Mouse (Mus musculus) adrenal gland, postnatal 10 days (tissue): ENCODE measurements around the gene Dhrs4. TPM values are rescaled to one million over a fixed set of nuclear protein-coding genes. Genes with fewer than 3 reads are reported as not detected.

Experiments
- DNase-seq: peaks from one replicate; pipeline ENCODE4 v3.0.0; 2021; ENCODE audit warnings: mixed read lengths
- total RNA-seq, 2 experiments: library from RNA; stranded (reverse); gene quantifications; 2 replicates each; pipeline ENCODE4 v1.2.3; 2021

The Dhrs4 gene
- total RNA-seq, 2 experiments from 2014 or later = 153 to 177 TPM

DNA sequence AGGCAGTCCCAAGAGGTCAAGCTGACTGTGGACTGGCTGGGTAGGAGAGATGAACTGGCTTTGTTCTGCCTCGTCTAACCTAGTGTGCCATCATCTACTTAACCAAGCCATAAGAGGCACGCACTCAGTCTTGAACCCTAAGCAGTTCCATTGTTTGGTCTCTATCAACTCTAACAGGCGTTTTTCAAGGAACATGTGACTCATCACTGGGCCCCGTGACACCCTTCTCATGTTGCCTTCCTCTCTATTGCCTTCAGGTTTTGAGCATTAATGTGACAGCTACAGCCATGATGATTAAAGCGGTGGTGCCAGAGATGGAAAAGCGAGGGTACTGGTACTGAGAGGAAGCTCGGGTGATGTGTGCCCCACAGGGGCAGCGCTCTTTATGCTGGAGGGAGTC lies 8.3 kb downstream of the Dhrs4 start:
- no peak for DNase-seq

DNA sequence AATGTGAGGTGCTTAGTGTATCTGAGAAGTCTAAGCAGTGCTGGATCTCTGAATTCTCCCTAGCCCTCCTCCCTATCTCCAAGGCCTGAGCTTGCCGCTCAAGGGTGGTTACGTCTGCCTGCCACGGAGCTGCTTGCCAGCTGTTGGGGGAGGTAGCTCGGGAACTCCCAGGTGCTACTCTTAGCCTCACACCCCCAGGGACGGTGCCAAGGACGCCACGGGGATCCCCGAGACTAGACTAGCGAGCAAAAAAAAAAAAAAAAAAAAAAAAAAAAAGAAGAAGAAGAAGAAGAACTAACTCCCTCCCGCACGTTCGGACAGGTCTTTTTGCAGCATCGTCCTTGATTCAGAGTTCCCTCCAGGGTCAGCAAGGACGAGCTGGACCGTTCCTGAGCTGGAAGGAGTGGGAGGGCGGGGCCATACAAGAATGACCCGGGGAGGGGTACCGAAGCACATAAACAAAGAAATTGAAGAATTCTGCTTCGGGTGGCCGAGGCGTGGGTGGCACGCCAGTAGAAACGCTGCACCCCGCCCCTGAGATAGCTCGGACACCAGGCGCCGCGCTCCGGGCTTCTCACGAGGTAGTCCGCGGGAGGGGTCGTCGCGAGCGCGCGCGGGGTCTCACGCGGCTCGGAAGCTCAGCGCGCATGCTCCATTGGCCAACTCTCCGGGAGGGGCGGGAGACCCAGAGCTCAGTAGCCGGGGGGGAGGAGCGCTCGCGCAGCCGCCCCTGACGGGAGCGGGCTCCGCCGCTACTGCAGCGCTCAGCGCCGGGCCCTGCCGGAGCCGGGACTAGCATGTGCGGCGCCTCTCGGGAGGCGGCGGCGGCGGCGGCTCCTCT lies 12.0 kb downstream of the Dhrs4 start, which contains the start of gene Carmil3:
Gene Carmil3 (plus strand): TSS at position 291 of the 841 bp plus-strand sequence.
- peak; percentile 78 for DNase-seq

DNA sequence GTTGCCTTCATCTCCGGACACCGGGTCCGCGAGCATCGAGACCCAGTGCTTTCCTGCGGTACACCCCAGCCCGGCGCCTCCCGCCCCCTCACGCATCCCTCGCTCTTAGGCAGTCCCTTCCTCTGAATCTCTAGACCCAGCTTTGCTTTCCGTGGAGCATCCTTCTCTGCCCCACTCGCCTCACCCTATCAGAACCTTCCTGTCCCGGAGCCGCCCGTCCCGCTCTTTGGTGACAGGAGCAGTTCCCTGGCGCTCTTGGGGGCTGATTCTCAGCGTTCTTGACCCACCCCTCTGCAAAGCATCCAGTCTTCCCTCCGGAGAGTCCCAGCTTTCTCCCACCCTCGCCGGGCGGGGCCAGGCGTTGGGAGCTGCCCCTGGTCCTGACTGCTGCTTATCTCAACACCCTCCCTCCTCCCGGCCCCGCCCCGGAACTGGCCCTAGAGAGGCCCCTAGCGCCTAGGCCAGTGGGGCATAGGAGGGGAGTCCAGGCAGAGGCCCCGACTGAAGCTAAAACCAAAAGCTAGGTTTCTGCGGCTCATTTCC lies 12.8 kb downstream of the Dhrs4 start:
- peak; percentile 79 for DNase-seq

DNA sequence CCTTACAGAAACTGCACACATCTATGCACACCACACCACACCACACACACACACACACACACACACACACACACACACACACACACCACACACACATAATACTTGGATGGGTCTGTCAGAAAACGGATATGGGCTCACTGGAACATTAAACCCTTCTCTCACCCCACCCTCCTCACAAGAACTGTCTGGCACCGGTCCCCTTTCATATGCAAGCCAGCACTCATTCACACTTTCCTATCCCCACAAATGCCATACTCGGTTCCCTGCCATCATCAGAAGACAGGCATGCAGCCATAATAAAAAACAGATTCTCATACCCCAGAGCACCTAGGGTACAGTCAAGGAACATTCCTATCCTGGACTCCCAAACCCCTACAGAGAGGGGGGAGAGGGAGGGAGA lies 13.5 kb downstream of the Dhrs4 start:
- DNase-seq = no peak

- DNase-seq = no peak
Observed at GRCm38 (mm10) chr14:55495509-55496240, 17.1 kb downstream of the Dhrs4 start.

- DNase-seq = no peak
Observed at GRCm38 (mm10) chr14:55496761-55497448, 18.3 kb downstream of the Dhrs4 start.

- DNase-seq = peak; percentile 94
Observed at GRCm38 (mm10) chr14:55497449-55497821, 18.9 kb downstream of the Dhrs4 start.

DNA sequence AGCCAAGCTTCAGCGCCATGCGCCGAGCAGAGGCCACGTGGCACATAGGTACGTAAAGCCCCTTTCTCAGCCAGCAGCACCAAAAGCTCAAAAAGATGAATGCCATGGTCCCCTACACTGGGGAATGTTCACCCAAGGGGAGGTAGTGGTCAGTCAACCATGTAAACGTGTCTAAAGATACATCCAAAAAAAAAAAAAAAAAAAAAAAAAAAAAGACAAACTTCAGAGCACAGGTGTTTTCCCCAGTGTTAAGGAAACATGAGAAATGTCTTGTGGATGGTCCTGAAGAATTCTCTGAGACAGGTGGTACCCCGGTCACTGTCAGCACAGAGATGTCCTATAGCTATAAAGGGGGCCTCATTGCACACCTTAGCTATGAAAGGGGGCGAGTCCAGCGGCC lies 27.1 kb downstream of the Dhrs4 start:
- DNase-seq = no peak

- DNase-seq = no peak
Observed at GRCm38 (mm10) chr14:55507801-55508200, 29.2 kb downstream of the Dhrs4 start.

DNA sequence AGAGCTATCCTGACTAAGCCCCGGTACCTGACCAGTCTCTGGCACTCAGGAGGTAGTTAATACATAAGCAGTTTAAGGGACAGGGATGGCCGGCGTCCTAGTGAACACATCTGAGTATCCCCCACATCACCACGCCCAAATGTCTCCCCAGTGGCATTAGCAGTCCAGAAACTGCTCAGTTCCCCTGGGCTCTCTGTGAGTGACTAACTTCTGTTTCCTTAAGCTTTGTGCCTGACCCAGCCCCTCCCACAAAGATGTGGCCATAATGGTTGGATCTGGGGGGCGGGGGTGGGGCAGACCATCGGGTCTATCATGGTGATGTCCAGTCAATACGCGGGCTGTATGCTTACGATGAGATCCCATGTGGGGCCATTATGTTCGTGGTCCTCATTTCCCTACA lies 31.0 kb downstream of the Dhrs4 start:
- DNase-seq = no peak

- DNase-seq = no peak
Observed at GRCm38 (mm10) chr14:55510125-55510731, 31.7 kb downstream of the Dhrs4 start, which contains the start of gene Cpne6. Cpne6 (plus strand) TSS chr14:55510445.

DNA sequence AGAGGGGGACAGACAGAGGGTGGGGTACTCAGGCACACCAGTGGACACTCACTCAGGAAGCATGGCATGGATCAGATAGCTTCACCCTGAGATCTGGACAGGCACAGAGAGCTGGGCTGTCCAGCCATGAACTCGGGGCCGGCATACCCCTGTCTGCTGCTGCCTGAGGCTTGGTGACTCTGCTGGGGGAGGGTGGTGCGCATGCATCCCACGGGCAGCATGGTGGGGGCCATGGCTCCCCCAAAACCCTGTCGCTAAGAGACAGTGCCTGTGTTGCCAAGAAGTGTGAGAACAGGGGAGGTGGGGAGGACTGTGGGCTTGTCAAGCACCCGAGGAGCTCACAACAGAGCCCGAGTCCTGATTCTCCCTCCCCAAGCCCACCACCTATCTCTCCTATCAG lies 32.5 kb downstream of the Dhrs4 start:
- DNase-seq = no peak

GRCm38 (mm10) chr14:55513927-55514326 lies 35.4 kb downstream of the Dhrs4 start:
- no peak for DNase-seq

DNA sequence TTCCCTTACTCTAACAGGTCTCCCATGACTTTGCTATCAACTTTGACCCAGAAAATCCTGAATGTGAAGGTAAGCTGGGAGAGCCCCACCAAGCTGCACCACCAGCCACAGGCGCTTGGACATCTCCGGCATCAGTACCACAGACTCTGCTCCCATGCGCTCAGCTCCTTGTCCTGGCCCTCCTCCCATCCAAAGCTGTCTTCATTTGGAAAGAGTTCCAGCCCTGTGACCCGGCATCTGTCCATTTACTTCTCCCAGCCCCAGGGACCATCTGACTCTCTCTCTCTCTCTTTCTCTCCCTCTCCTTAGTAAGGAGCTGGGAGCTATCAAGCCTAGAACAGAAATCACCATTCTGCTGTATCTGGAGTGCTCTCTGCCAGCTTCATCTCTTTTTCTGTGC lies 37.3 kb downstream of the Dhrs4 start:
- DNase-seq = no peak

GRCm38 (mm10) chr14:55518897-55519296 lies 40.3 kb downstream of the Dhrs4 start:
- no peak for DNase-seq

- DNase-seq = no peak
Observed at GRCm38 (mm10) chr14:55519604-55520003, 41.0 kb downstream of the Dhrs4 start.

DNA sequence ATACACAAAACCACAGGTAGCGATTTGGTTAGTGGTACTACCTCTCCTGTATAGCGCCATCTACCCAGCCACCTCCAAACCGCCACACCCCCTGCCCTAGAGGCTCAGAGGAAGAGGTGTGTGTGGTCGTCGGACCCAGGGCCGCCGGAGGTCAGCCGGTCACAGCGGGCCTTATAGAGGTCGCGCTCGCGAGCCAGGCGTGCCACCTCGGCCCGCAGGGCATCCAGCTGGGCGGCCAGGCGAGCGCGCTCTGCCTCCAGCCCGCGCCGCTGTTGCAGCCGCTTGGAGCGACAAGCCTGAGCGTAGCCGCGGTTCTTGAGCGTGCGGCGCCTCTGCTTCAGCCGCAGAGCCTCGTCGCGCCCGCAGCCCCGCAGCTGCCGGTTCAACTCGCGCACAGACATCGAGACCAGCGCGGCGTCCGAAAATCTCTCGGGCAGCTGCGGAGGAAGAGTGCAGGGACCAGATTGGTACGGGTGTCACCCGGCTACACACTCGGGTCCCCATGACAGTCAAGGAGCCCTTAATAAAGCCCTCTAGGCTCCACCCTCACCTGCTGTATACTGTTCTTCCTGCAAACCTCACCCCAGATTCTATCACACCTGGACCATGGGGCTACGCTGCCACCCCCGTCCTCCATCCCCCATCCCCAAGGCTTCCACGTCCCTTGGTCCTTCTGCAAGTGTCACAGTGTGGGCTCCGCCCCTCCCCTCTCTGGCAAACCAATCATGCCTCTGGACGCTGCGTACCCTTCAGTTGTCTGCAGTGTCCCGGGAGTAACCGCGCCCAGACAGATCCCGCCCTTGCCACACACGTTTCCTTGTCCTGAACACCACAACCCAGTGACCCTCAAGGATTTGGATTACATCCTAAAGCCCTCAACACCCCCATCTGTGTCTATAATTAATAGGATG lies 42.1 kb downstream of the Dhrs4 start:
- peak; percentile 37 for DNase-seq

DNA sequence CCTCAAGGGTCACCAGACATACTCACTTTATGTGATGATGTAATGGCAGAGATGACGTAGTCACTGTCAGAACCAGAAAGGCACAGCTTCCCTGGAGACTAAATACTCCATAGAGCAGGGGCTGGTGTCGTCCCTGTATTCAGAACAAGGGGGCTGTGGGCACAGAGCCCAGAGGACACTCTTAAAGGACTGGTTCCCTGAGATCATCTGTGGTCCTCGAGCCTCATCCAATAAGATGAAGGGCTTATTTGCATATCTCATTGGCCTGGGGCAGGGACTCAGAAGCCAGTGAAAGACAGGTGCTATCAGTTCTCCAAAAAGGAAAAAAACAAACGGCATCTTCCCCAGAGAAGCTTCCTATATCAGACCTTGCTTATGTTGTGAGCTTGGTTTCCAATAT lies 45.5 kb downstream of the Dhrs4 start:
- DNase-seq = no peak

DNA sequence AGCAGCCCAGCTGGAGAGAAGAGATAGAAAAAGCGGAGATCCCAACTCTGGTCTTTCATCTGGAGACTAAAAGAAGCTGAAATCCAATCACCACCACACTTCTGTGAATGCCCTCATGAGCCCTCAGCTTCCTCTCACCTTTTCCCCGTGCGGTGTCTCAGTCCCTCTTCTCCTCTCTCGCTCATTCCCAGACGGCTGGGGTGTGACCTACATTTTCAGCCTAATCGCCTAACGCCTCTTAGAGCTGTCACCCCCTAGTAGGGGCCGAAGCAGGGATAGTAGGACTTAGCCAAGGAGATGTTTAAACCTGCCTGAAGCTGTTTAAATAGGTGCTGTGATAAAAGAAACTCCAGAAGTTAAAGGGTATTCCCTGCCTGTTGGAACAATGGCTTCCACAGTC lies 46.2 kb downstream of the Dhrs4 start, which contains the start of gene Nrl:
Gene Nrl (minus strand): TSS at position 197 of the 400 bp plus-strand sequence.
- DNase-seq = no peak

GRCm38 (mm10) chr14:55526674-55527073 lies 48.1 kb downstream of the Dhrs4 start:
- DNase-seq = no peak

GRCm38 (mm10) chr14:55527940-55528339 lies 49.4 kb downstream of the Dhrs4 start:
- peak; percentile 30 for DNase-seq
